In the genomic region with DNA sequence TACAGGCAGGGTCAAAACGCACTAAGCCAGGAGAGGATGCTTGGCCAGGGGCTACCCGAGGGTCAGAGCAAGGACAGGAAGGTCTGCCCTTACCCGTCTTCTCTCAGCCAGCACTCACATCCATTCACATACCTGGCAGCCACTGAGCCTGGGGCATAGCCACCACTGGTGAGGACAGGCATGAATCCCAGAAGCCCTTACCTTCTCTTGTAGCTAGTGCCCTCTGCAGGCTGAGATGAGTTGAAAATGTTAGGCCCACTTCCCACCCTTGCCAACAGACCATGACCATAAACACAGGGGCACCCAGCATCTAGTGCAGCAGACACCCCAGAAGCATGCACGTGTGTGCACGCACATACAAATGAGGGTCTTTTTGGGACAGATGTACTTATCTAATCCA, we compare ENCODE assay signal across 11 mouse cellular contexts. TPM values are rescaled to one million over a fixed set of nuclear protein-coding genes. Genes with fewer than 3 reads are reported as not detected.
DNase-seq lines count a peak whose midpoint lies in the region; ATAC-seq and TF ChIP-seq lines count a peak whose summit lies in the region.
"Had no signal": no experiment of that assay in that cellular context is flagged by ENCODE, and none has a peak within 500 bp of the region (broad histone marks: within the 10 kb centered on the region; RNA-seq: fewer than 3 reads in every experiment).

No protein-coding gene starts in this region.

- no peak overlapping the region for H3K4me2 ChIP-seq in hindbrain, embryonic 11.5 days (replicated peaks; ENCODE audit: low read depth, low read length)
- no peak overlapping the region for H3K4me2 ChIP-seq in hindbrain, embryonic 12.5 days (replicated peaks)
- no peak overlapping the region for H3K4me2 ChIP-seq in CH12.LX (ENCODE audit: insufficient read depth, low read depth, poor library complexity, severe bottlenecking)
- H3K4me2 ChIP-seq: heart, embryonic 13.5 days; stomach, embryonic 15.5 days had no signal

- H3K36me3 ChIP-seq in hindbrain, embryonic 11.5 days (ENCODE audit: control insufficient read depth, insufficient read depth, low read length): no peaks in the 10 kb centered on the region
- H3K36me3 ChIP-seq in hindbrain, embryonic 12.5 days: no peaks in the 10 kb centered on the region
- H3K36me3 ChIP-seq in CH12.LX (replicated peaks in 1 of 2; ENCODE audit: control insufficient read depth in 1 of 2, insufficient read depth in 1 of 2, low read length in 1 of 2): no peaks in the 10 kb centered on the region
- H3K36me3 ChIP-seq: heart, embryonic 13.5 days; stomach, embryonic 15.5 days had no signal

- TF ChIP-seq EP300 in CH12.LX (IDR thresholded peaks at IDR 0.05; ENCODE audit: low read length): no peak

- TF ChIP-seq POLR2A in CH12.LX (IDR thresholded peaks at IDR 0.05; ENCODE audit: low read depth, low read length): no peak
- no peak for TF ChIP-seq POLR2A in cerebellum, adult 2 months (IDR thresholded peaks at IDR 0.05; ENCODE audit: borderline replicate concordance, insufficient read depth, low read length)

- H3K9ac ChIP-seq in hindbrain, embryonic 11.5 days (ENCODE audit: low read depth, low read length): no peak overlapping the region
- no peak overlapping the region for H3K9ac ChIP-seq in hindbrain, embryonic 12.5 days
- H3K9ac ChIP-seq in CH12.LX (ENCODE audit: insufficient read depth, low read depth): no peak overlapping the region
- H3K9ac ChIP-seq: heart, embryonic 13.5 days; stomach, embryonic 15.5 days had no signal

- H3K27me3 ChIP-seq in hindbrain, embryonic 11.5 days (ENCODE audit: control insufficient read depth, insufficient read depth, low read length): no peaks in the 10 kb centered on the region
- H3K27me3 ChIP-seq in hindbrain, embryonic 12.5 days: no peaks in the 10 kb centered on the region; the same call in 1 of the 2 replicates
- H3K27me3 ChIP-seq in CH12.LX (replicated peaks): peaks cover 79% of the 10 kb centered on the region
- no peaks in the 10 kb centered on the region for H3K27me3 ChIP-seq in cerebellum, adult 2 months (ENCODE audit: control insufficient read depth, insufficient read depth, low read length)
- H3K27me3 ChIP-seq: stomach, embryonic 15.5 days had no signal

- dilution Hi-C loops in CH12.LX (cut with MboI; ENCODE audit: extremely low pct_ligation_motif_present, extremely low pct_unique_long_range_greater_than_20kb, low sequenced_read_pairs): no loop called here

- H3K79me2 ChIP-seq in CH12.LX (replicated peaks; ENCODE audit: control insufficient read depth, extremely low read depth, insufficient read depth, poor library complexity, severe bottlenecking): no peaks in the 10 kb centered on the region

- in situ Hi-C loops in CH12.LX (cut with MboI; ENCODE audit: low pct_ligation_motif_present, low pct_unique_long_range_greater_than_20kb, low sequenced_read_pairs): no loop called here

- no peak for ATAC-seq in hindbrain, embryonic 11.5 days (ENCODE audit: low FRiP score)
- ATAC-seq in hindbrain, embryonic 12.5 days (ENCODE audit: low FRiP score): no peak; the same call in 1 of the 2 replicates

- no peaks in the 10 kb centered on the region for H3K4me1 ChIP-seq in hindbrain, embryonic 11.5 days (replicated peaks; ENCODE audit: control insufficient read depth, insufficient read depth, low read length)
- H3K4me1 ChIP-seq in hindbrain, embryonic 12.5 days: no peaks in the 10 kb centered on the region
- H3K4me1 ChIP-seq in CH12.LX (ENCODE audit: control insufficient read depth in 1 of 2, insufficient read depth in 2 of 2): no peaks in the 10 kb centered on the region
- peaks cover 13% of the 10 kb centered on the region; the same call in 1 of the 2 replicates for H3K4me1 ChIP-seq in cerebellum, adult 2 months (ENCODE audit: control insufficient read depth, insufficient read depth, low read length)
- H3K4me1 ChIP-seq: heart, embryonic 13.5 days; stomach, embryonic 15.5 days had no signal

- 55% methylated on average over 5 of the region's 5 CpGs for WGBS in hindbrain, embryonic 11.5 days
- WGBS in hindbrain, embryonic 12.5 days: 46% methylated on average over 5 of the region's 5 CpGs
- 38% methylated on average over 5 of the region's 5 CpGs for WGBS in cerebellum, adult 2 months

- H3K4me3 ChIP-seq in hindbrain, embryonic 11.5 days (ENCODE audit: low read depth, low read length): no peak overlapping the region
- no peak overlapping the region for H3K4me3 ChIP-seq in hindbrain, embryonic 12.5 days
- no peak overlapping the region for H3K4me3 ChIP-seq in CH12.LX (replicated peaks in 1 of 3; ENCODE audit: low read depth in 2 of 3, low read length in 2 of 3, poor library complexity in 1 of 3)
- H3K4me3 ChIP-seq in cerebellum, adult 2 months (replicated peaks; ENCODE audit: insufficient read depth, low read depth, low read length): no peak overlapping the region
- H3K4me3 ChIP-seq: heart, embryonic 13.5 days; stomach, embryonic 15.5 days had no signal

- TF ChIP-seq CTCF in CH12.LX (conservative IDR thresholded peaks at IDR 0.05 in 1 of 2, IDR thresholded peaks at IDR 0.05 in 1 of 2; ENCODE audit: low read depth in 2 of 2, low read length in 2 of 2): peak in 1 of 2 experiments; percentile 50; a peak in 2 of 4 replicates
- peak; percentile 87 for TF ChIP-seq CTCF in cerebellum, adult 2 months (IDR thresholded peaks at IDR 0.05; ENCODE audit: borderline replicate concordance, insufficient read depth, low read depth, low read length)

- TF ChIP-seq RAD21 in CH12.LX (IDR thresholded peaks at IDR 0.05; ENCODE audit: low read depth, low read length): peak; percentile 34

- peak; percentile 4 for DNase-seq in hindbrain, embryonic 11.5 days (ENCODE audit: low spot score)
- DNase-seq in CH12.LX (ENCODE audit: extremely low read depth): peak; percentile 6
- peak; percentile 83 to 89 for DNase-seq in cerebellum, adult 2 months
- DNase-seq in kidney, postnatal 14 days: peak; percentile 32
- peak; percentile 60 to 72 for DNase-seq in right cerebral cortex, postnatal 10 days (ENCODE audit: low spot score in 2 of 2)
- DNase-seq in gastrocnemius, postnatal 10 days: no peak
- no peak for DNase-seq in adrenal gland, adult 2 months

- no peaks in the 10 kb centered on the region for H3K9me3 ChIP-seq in hindbrain, embryonic 11.5 days (ENCODE audit: control insufficient read depth, low read length)
- H3K9me3 ChIP-seq in hindbrain, embryonic 12.5 days (replicated peaks): no peaks in the 10 kb centered on the region
- peaks cover 7% of the 10 kb centered on the region for H3K9me3 ChIP-seq in CH12.LX (replicated peaks; ENCODE audit: low read length)
- H3K9me3 ChIP-seq: heart, embryonic 13.5 days; stomach, embryonic 15.5 days had no signal

- no peak overlapping the region for H3K27ac ChIP-seq in hindbrain, embryonic 11.5 days (ENCODE audit: low read depth, low read length)
- no peak overlapping the region for H3K27ac ChIP-seq in hindbrain, embryonic 12.5 days
- H3K27ac ChIP-seq in CH12.LX (ENCODE audit: insufficient read depth, low read depth): no peak overlapping the region
- 0 out of 2 replicates have a peak overlapping the region, but pooled peaks have one; percentile 12 for H3K27ac ChIP-seq in cerebellum, adult 2 months (ENCODE audit: insufficient read depth, low read length)
- H3K27ac ChIP-seq: heart, embryonic 13.5 days; macrophage; stomach, embryonic 15.5 days had no signal

TF ChIP-seq in CH12.LX, 34 proteins besides CTCF, POLR2A, EP300 and RAD21:
- TF ChIP-seq SMC3 (IDR thresholded peaks at IDR 0.05; ENCODE audit: low read depth, low read length) (peak; percentile 29), CHD1 (IDR thresholded peaks at IDR 0.05; ENCODE audit: low read depth, low read length) (no peak)
TF ChIP-seq in CH12.LX: peak in this region for 1.

RNA-seq across cellular contexts. Expression of gene Prom2, which starts 9.8 kb away (rescaled TPM):
- polyA plus RNA-seq in hindbrain, embryonic 11.5 days (2014; fragmentation: Nextera tagmentation; extraction: Ambion mirVana): 0.40 and 0.86 TPM in 2 replicates
- polyA plus RNA-seq in hindbrain, embryonic 12.5 days (2016; fragmentation: Nextera tagmentation; extraction: Ambion mirVana): 0.42 and 0.77 TPM in 2 replicates
- total RNA-seq in CH12.LX (2012; rRNA removed) (not detected in 2 replicates), CH12.LX (2014; rRNA removed) (not detected in 2 replicates)
- not detected in 2 replicates for polyA plus RNA-seq in CH12.LX (2012; ENCODE audit: insufficient read length, low read depth)
- 3.3 and 4.1 TPM in 2 replicates for polyA plus RNA-seq in cerebellum, adult 2 months (2012; rRNA removed)
- total RNA-seq in gastrocnemius, postnatal 10 days (2021): not detected
- total RNA-seq in adrenal gland, adult 2 months (2021): under 1 TPM; 0.37 to 0.83 TPM
- 0.42 and 0.63 TPM in 2 replicates for polyA plus RNA-seq in adrenal gland, adult 2 months (2012; rRNA removed)
- polyA plus RNA-seq: macrophage had no signal

RNA-seq across cellular contexts. Expression of gene Kcnip3, which starts 29.2 kb away (rescaled TPM):
- polyA plus RNA-seq in hindbrain, embryonic 11.5 days (2014; fragmentation: Nextera tagmentation; extraction: Ambion mirVana): 2.6 and 3.4 TPM in 2 replicates
- 1.4 and 3.5 TPM in 2 replicates for polyA plus RNA-seq in hindbrain, embryonic 12.5 days (2016; fragmentation: Nextera tagmentation; extraction: Ambion mirVana)
- total RNA-seq in CH12.LX (2012; rRNA removed) (not detected in 2 replicates), CH12.LX (2014; rRNA removed) (not detected in 2 replicates)
- not detected in 2 replicates for polyA plus RNA-seq in CH12.LX (2012; ENCODE audit: insufficient read length, low read depth)
- polyA plus RNA-seq in cerebellum, adult 2 months (2012; rRNA removed): 81.6 and 83.9 TPM in 2 replicates
- under 1 TPM; 0.49 to 0.59 TPM for total RNA-seq in gastrocnemius, postnatal 10 days (2021)
- total RNA-seq in adrenal gland, adult 2 months (2021): 1 to 10 TPM; 4.2 to 6.4 TPM
- 6.4 and 6.9 TPM in 2 replicates for polyA plus RNA-seq in adrenal gland, adult 2 months (2012; rRNA removed)
- polyA plus RNA-seq: macrophage had no signal

RNA-seq across cellular contexts. Expression of gene Zfp661, which starts 35.8 kb away (rescaled TPM):
- 7.8 and 9.5 TPM in 2 replicates for polyA plus RNA-seq in hindbrain, embryonic 11.5 days (2014; fragmentation: Nextera tagmentation; extraction: Ambion mirVana)
- polyA plus RNA-seq in hindbrain, embryonic 12.5 days (2016; fragmentation: Nextera tagmentation; extraction: Ambion mirVana): 8.0 and 8.4 TPM in 2 replicates
- total RNA-seq in CH12.LX (2012; rRNA removed) (4.1 and 4.7 TPM in 2 replicates), CH12.LX (2014; rRNA removed) (5.9 and 6.7 TPM in 2 replicates)
- 2.5 and 3.2 TPM in 2 replicates for polyA plus RNA-seq in CH12.LX (2012; ENCODE audit: insufficient read length, low read depth)
- polyA plus RNA-seq in cerebellum, adult 2 months (2012; rRNA removed): 6.0 and 6.1 TPM in 2 replicates
- total RNA-seq in gastrocnemius, postnatal 10 days (2021): 1 to 10 TPM; 1.7 to 2.4 TPM
- total RNA-seq in adrenal gland, adult 2 months (2021): 1 to 10 TPM; 2.7 to 2.9 TPM
- 0.90 and 1.3 TPM in 2 replicates for polyA plus RNA-seq in adrenal gland, adult 2 months (2012; rRNA removed)

RNA-seq across cellular contexts. Expression of gene Mrps5, which starts 35.9 kb away (rescaled TPM):
- 154 and 157 TPM in 2 replicates for polyA plus RNA-seq in hindbrain, embryonic 11.5 days (2014; fragmentation: Nextera tagmentation; extraction: Ambion mirVana)
- 141 and 149 TPM in 2 replicates for polyA plus RNA-seq in hindbrain, embryonic 12.5 days (2016; fragmentation: Nextera tagmentation; extraction: Ambion mirVana)
- 173 and 188 TPM in 2 replicates for total RNA-seq in CH12.LX (2012; rRNA removed)
- total RNA-seq in CH12.LX (2014; rRNA removed): 144 and 186 TPM in 2 replicates
- 210 and 278 TPM in 2 replicates for polyA plus RNA-seq in CH12.LX (2012; ENCODE audit: insufficient read length, low read depth)
- 95.0 and 97.3 TPM in 2 replicates for polyA plus RNA-seq in cerebellum, adult 2 months (2012; rRNA removed)
- total RNA-seq in gastrocnemius, postnatal 10 days (2021): 10 to 100 TPM; 89.6 to 96.3 TPM
- 100 to 1,000 TPM; 111 to 122 TPM for total RNA-seq in adrenal gland, adult 2 months (2021)
- 36.8 and 43.7 TPM in 2 replicates for polyA plus RNA-seq in adrenal gland, adult 2 months (2012; rRNA removed)

Comparison
In these comparisons a context has a peak if more than half of its experiments do, and no peak if none do; other contexts are left out.
1. DNase-seq: peak in hindbrain, embryonic 11.5 days (single experiment), CH12.LX (single experiment), cerebellum, adult 2 months (2 of 2), kidney, postnatal 14 days (single experiment) and right cerebral cortex, postnatal 10 days (2 of 2); none in gastrocnemius, postnatal 10 days (single experiment) and adrenal gland, adult 2 months (single experiment).
2. RNA of gene Kcnip3, which starts 29.2 kb away (polyA plus RNA-seq): 81.6 to 83.9 TPM in cerebellum, adult 2 months; 6.4 to 6.9 TPM in adrenal gland, adult 2 months, 2.6 to 3.4 TPM in hindbrain, embryonic 11.5 days, 1.4 to 3.5 TPM in hindbrain, embryonic 12.5 days and not detected in CH12.LX; every median in the first group is over 10 times any median in the second.